Mouse (Mus musculus) hindbrain, embryonic 15.5 days (tissue): ENCODE results near the gene Shank1. TPM values are rescaled to one million over a fixed set of nuclear protein-coding genes. Genes with fewer than 3 reads are reported as not detected.

Experiments used
- ATAC-seq: fragments of 200-750 bp; cut with Nextera tagmentation; 2 replicates; pipeline ENCODE4 v1.8.0; 2017; ENCODE audit warnings: low read depth, moderate number of reproducible peaks, moderate TSS enrichment; ENCODE audit not compliant: low FRiP score
- H3K27ac ChIP-seq: fragments of 300-500 bp; sonication (generic); replicated peaks from 2 replicates; pipeline ENCODE4 v1.5.1; 2015; ENCODE audit warnings: mild to moderate bottlenecking, inconsistent platforms
- H3K27me3 ChIP-seq: fragments of 300-500 bp; sonication (generic); 2 replicates; pipeline ENCODE4 v1.6.1; 2015; ENCODE audit warnings: control low read depth, inconsistent platforms
- H3K36me3 ChIP-seq: fragments of 300-500 bp; sonication (generic); 2 replicates; pipeline ENCODE4 v1.6.1; 2015; ENCODE audit warnings: control low read depth, inconsistent platforms
- H3K4me1 ChIP-seq: fragments of 300-500 bp; sonication (generic); replicated peaks from 2 replicates; pipeline ENCODE4 v1.6.1; 2015; ENCODE audit warnings: control low read depth, inconsistent platforms
- H3K4me2 ChIP-seq: fragments of 300-500 bp; sonication (generic); 2 replicates; pipeline ENCODE4 v1.6.1; 2015; ENCODE audit warnings: moderate library complexity, mild to moderate bottlenecking, inconsistent platforms
- H3K4me3 ChIP-seq: fragments of 300-500 bp; sonication (generic); 2 replicates; pipeline ENCODE4 v1.5.1; 2015; ENCODE audit warnings: mild to moderate bottlenecking, inconsistent platforms
- H3K9ac ChIP-seq: fragments of 300-500 bp; sonication (generic); 2 replicates; pipeline ENCODE4 v1.6.1; 2015; ENCODE audit warnings: inconsistent platforms
- H3K9me3 ChIP-seq: fragments of 300-500 bp; sonication (generic); 2 replicates; pipeline ENCODE4 v1.6.1; 2016; ENCODE audit warnings: control low read depth, inconsistent platforms
- WGBS: fragments of 180-500 bp; shearing (Covaris S2); methylation state at CpG from one replicate; pipeline ENCODE4 v1.1.7; 2015; 5-methylcytosine and 5-hydroxymethylcytosine counted together
- polyA plus RNA-seq: library from polyadenylated mRNA; unstranded; fragments of >200 nt; fragmentation: Nextera tagmentation; extraction: Ambion mirVana; gene quantifications from 2 replicates; pipeline ENCODE4 v1.2.1, GENCODE M21; 2015

Shank1 gene
- polyA plus RNA-seq, 1 experiment from 2014 or later: 42.3 TPM

- peak overlapping the region; percentile 65 for H3K4me2 ChIP-seq
- no peaks in the 10 kb centered on the region for H3K9me3 ChIP-seq
- H3K4me1 ChIP-seq: peaks cover 21% of the 10 kb centered on the region
- peak; percentile 12; the same call in 1 of the 2 replicates for ATAC-seq
- H3K36me3 ChIP-seq: no peaks in the 10 kb centered on the region
- WGBS: 10% methylated on average over 16 of the region's 16 CpGs
- no peaks in the 10 kb centered on the region for H3K27me3 ChIP-seq
- peak overlapping the region; percentile 58; the same call in 1 of the 2 replicates for H3K27ac ChIP-seq
- H3K9ac ChIP-seq: no peak overlapping the region
- peak overlapping the region; percentile 69 for H3K4me3 ChIP-seq
These were observed 4.4 kb upstream of the Shank1 start for GRCm38 (mm10) chr7:44305686-44306085.

- WGBS: 64% methylated on average over 6 of the region's 6 CpGs
- no peaks in the 10 kb centered on the region for H3K9me3 ChIP-seq
- H3K9ac ChIP-seq: no peak within 1 kb of the TSS
- peaks cover 31% of the 10 kb centered on the region for H3K4me1 ChIP-seq
- H3K4me2 ChIP-seq: peak within 1 kb of the TSS; percentile 65
- ATAC-seq: no peak
- H3K27me3 ChIP-seq: no peaks in the 10 kb centered on the region
- H3K4me3 ChIP-seq: peak within 1 kb of the TSS; percentile 69; the same call in 1 of the 2 replicates
- no peaks in the 10 kb centered on the region for H3K36me3 ChIP-seq
- H3K27ac ChIP-seq: peak within 1 kb of the TSS; percentile 58; the same call in 1 of the 2 replicates
These were observed 3.4 kb upstream of the Shank1 start, which contains the start of gene Clec11a for GRCm38 (mm10) chr7:44306516-44307240. Clec11a (minus strand) TSS chr7:44306902.

- Histone ChIP-seq H3K9ac (no peak overlapping the region), H3K4me1 (peaks cover 38% of the 10 kb centered on the region), H3K27me3 (no peaks in the 10 kb centered on the region), H3K4me2 (no peak overlapping the region), H3K9me3 (no peaks in the 10 kb centered on the region), H3K36me3 (no peaks in the 10 kb centered on the region), H3K4me3 (no peak overlapping the region), H3K27ac (no peak overlapping the region)
- no peak for ATAC-seq
- WGBS: 40% methylated on average over 9 of the region's 9 CpGs
These were observed 2.6 kb upstream of the Shank1 start for GRCm38 (mm10) chr7:44307261-44308020.

GRCm38 (mm10) chr7:44310285-44310877 lies 328 bp downstream of the Shank1 start:
- peak; percentile 12 for ATAC-seq

GRCm38 (mm10) chr7:44310878-44311712 lies 1.0 kb downstream of the Shank1 start:
- Histone ChIP-seq H3K27ac (peak overlapping the region; percentile 80), H3K4me3 (peak overlapping the region; percentile 73), H3K9me3 (no peaks in the 10 kb centered on the region), H3K4me1 (peaks cover 23% of the 10 kb centered on the region), H3K4me2 (peak overlapping the region; percentile 93), H3K27me3 (no peaks in the 10 kb centered on the region), H3K36me3 (peaks cover 23% of the 10 kb centered on the region), H3K9ac (peak overlapping the region; percentile 81)
- WGBS: under 1% methylated on average over 36 of the region's 38 CpGs
- peak; percentile 17 for ATAC-seq

More at GRCm38 (mm10) chr7:44310285-44310877, 328 bp downstream of the Shank1 start:
- H3K9ac ChIP-seq: peak overlapping the region; percentile 81
- H3K4me1 ChIP-seq: peaks cover 27% of the 10 kb centered on the region
- under 1% methylated on average over 37 of the region's 40 CpGs for WGBS
- H3K36me3 ChIP-seq: peaks cover 20% of the 10 kb centered on the region
- no peaks in the 10 kb centered on the region for H3K9me3 ChIP-seq
- H3K27ac ChIP-seq: peak overlapping the region; percentile 80
- peak overlapping the region; percentile 73 for H3K4me3 ChIP-seq
- H3K27me3 ChIP-seq: no peaks in the 10 kb centered on the region
- H3K4me2 ChIP-seq: peak overlapping the region; percentile 93

- Histone ChIP-seq H3K27ac (peak overlapping the region; percentile 80; the same call in 1 of the 2 replicates), H3K27me3 (no peaks in the 10 kb centered on the region), H3K4me2 (peak overlapping the region; percentile 93), H3K4me3 (peak overlapping the region; percentile 73), H3K9ac (peak overlapping the region; percentile 81; the same call in 1 of the 2 replicates), H3K9me3 (no peaks in the 10 kb centered on the region), H3K36me3 (peaks cover 30% of the 10 kb centered on the region), H3K4me1 (peaks cover 23% of the 10 kb centered on the region)
- ATAC-seq: no peak
- WGBS: 13% methylated on average over 6 of the region's 6 CpGs
These were observed 1.8 kb downstream of the Shank1 start for GRCm38 (mm10) chr7:44311713-44312304.

- Histone ChIP-seq H3K36me3 (peaks cover 32% of the 10 kb centered on the region), H3K4me2 (peak overlapping the region; percentile 93; the same call in 1 of the 2 replicates), H3K4me1 (peaks cover 23% of the 10 kb centered on the region), H3K9ac (no peak overlapping the region), H3K27ac (no peak overlapping the region), H3K27me3 (no peaks in the 10 kb centered on the region), H3K9me3 (no peaks in the 10 kb centered on the region), H3K4me3 (peak overlapping the region; percentile 73; the same call in 1 of the 2 replicates)
- no peak for ATAC-seq
- 68% methylated on average over 16 of the region's 16 CpGs for WGBS
These were observed 2.4 kb downstream of the Shank1 start for GRCm38 (mm10) chr7:44312484-44312883.

- no peaks in the 10 kb centered on the region for H3K27me3 ChIP-seq
- no peak overlapping the region for H3K27ac ChIP-seq
- no peaks in the 10 kb centered on the region for H3K9me3 ChIP-seq
- WGBS: 22% methylated on average over 4 of the region's 4 CpGs
- H3K4me3 ChIP-seq: no peak overlapping the region
- H3K4me2 ChIP-seq: no peak overlapping the region
- H3K36me3 ChIP-seq: peaks cover 75% of the 10 kb centered on the region
- ATAC-seq: no peak
- H3K4me1 ChIP-seq: no peaks in the 10 kb centered on the region
- no peak overlapping the region for H3K9ac ChIP-seq
These were observed 7.9 kb downstream of the Shank1 start for GRCm38 (mm10) chr7:44317913-44318312.

GRCm38 (mm10) chr7:44320886-44321285 lies 10.8 kb downstream of the Shank1 start:
- Histone ChIP-seq H3K4me1 (no peaks in the 10 kb centered on the region), H3K36me3 (peaks cover 76% of the 10 kb centered on the region), H3K27ac (no peak overlapping the region), H3K27me3 (no peaks in the 10 kb centered on the region), H3K9ac (no peak overlapping the region), H3K9me3 (no peaks in the 10 kb centered on the region), H3K4me3 (no peak overlapping the region), H3K4me2 (no peak overlapping the region)
- no peak for ATAC-seq
- WGBS: 40% methylated on average over 8 of the region's 8 CpGs

GRCm38 (mm10) chr7:44322290-44322689 lies 12.2 kb downstream of the Shank1 start:
- Histone ChIP-seq H3K27me3 (no peaks in the 10 kb centered on the region), H3K9ac (no peak overlapping the region), H3K27ac (no peak overlapping the region), H3K4me1 (no peaks in the 10 kb centered on the region), H3K9me3 (no peaks in the 10 kb centered on the region), H3K4me2 (no peak overlapping the region), H3K36me3 (peaks cover 78% of the 10 kb centered on the region), H3K4me3 (no peak overlapping the region)
- no peak for ATAC-seq
- 83% methylated on average over 1 of the region's 1 CpGs for WGBS

GRCm38 (mm10) chr7:44326614-44327013 lies 16.6 kb downstream of the Shank1 start:
- WGBS: 71% methylated on average over 6 of the region's 6 CpGs
- no peak for ATAC-seq

More at GRCm38 (mm10) chr7:44326614-44327013, 16.6 kb downstream of the Shank1 start:
- H3K4me1 ChIP-seq: no peaks in the 10 kb centered on the region
- no peak overlapping the region for H3K4me3 ChIP-seq
- H3K4me2 ChIP-seq: no peak overlapping the region
- H3K9ac ChIP-seq: no peak overlapping the region
- H3K36me3 ChIP-seq: peaks cover 66% of the 10 kb centered on the region
- H3K27ac ChIP-seq: no peak overlapping the region
- no peaks in the 10 kb centered on the region for H3K27me3 ChIP-seq
- H3K9me3 ChIP-seq: no peaks in the 10 kb centered on the region
